ENCODE assay signal across 9 mouse cellular contexts in genomic region chr10:69926158-69926882, GRCm38 (mm10).
DNase-seq lines count a peak whose midpoint lies in the region; ATAC-seq and TF ChIP-seq lines count a peak whose summit lies in the region.
"Had no signal": no experiment of that assay in that cellular context is flagged by ENCODE, and none has a peak within 500 bp of the region (broad histone marks: within the 10 kb centered on the region; RNA-seq: fewer than 3 reads in every experiment).

No protein-coding gene starts in this region.

- no peak for ATAC-seq in kidney, embryonic 14.5 days (ENCODE audit: low FRiP score, low TSS enrichment)
- no peak for ATAC-seq in embryonic facial prominence, embryonic 12.5 days (ENCODE audit: insufficient number of reproducible peaks, insufficient read depth, low FRiP score, low TSS enrichment)

- no peaks in the 10 kb centered on the region for H3K27me3 ChIP-seq in kidney, embryonic 14.5 days (ENCODE audit: control insufficient read depth, insufficient read depth, low read length)
- H3K27me3 ChIP-seq in embryonic facial prominence, embryonic 12.5 days, result no peaks in the 10 kb centered on the region
- no peaks in the 10 kb centered on the region for H3K27me3 ChIP-seq in limb, embryonic 10.5 days (ENCODE audit: low read depth, poor library complexity, severe bottlenecking)
- no peaks in the 10 kb centered on the region for H3K27me3 ChIP-seq in myocyte (ENCODE audit: control insufficient read depth, insufficient read depth, insufficient read length)

- no peak for TF ChIP-seq POLR2A in myocyte (IDR thresholded peaks at IDR 0.05; ENCODE audit: insufficient read length, low read depth)

- no peaks in the 10 kb centered on the region for H3K36me3 ChIP-seq in kidney, embryonic 14.5 days (ENCODE audit: control insufficient read depth, insufficient read depth, low read length)
- no peaks in the 10 kb centered on the region for H3K36me3 ChIP-seq in embryonic facial prominence, embryonic 12.5 days
- peaks cover 5% of the 10 kb centered on the region; the same call in 1 of the 2 replicates for H3K36me3 ChIP-seq in limb, embryonic 10.5 days
- H3K36me3 ChIP-seq in myocyte (ENCODE audit: control insufficient read depth, insufficient read depth), result no peaks in the 10 kb centered on the region
- H3K36me3 ChIP-seq: G1E had no signal

- no peak for DNase-seq in kidney, adult 11 months
- peak; percentile 49 for DNase-seq in limb, embryonic 10.5 days (ENCODE audit: low spot score)
- no peak for DNase-seq in left cerebral cortex, adult 9 months (ENCODE audit: low spot score in 2 of 2)
- DNase-seq in right cerebral cortex, postnatal 4 days, result no peak
- no peak for DNase-seq in adrenal gland, postnatal 10 days

- WGBS in kidney, embryonic 14.5 days, result 1% methylated on average over 11 of the region's 11 CpGs
- under 1% methylated on average over 11 of the region's 11 CpGs for WGBS in embryonic facial prominence, embryonic 12.5 days
- WGBS in limb, embryonic 10.5 days, result under 1% methylated on average over 11 of the region's 11 CpGs

- H3K9ac ChIP-seq in kidney, embryonic 14.5 days (ENCODE audit: low read depth, low read length), result peak overlapping the region; percentile 49; the same call in 1 of the 2 replicates
- H3K9ac ChIP-seq in embryonic facial prominence, embryonic 12.5 days, result no peak overlapping the region

- H3ac ChIP-seq in myocyte (ENCODE audit: control insufficient read depth, insufficient read length), result no peak overlapping the region

- peak overlapping the region; percentile 63 for H3K4me2 ChIP-seq in kidney, embryonic 14.5 days (replicated peaks; ENCODE audit: low read depth, low read length)
- peak overlapping the region; percentile 51 for H3K4me2 ChIP-seq in embryonic facial prominence, embryonic 12.5 days (replicated peaks)
- H3K4me2 ChIP-seq in myocyte (ENCODE audit: low read depth), result peak overlapping the region; percentile 61

- H3K4me3 ChIP-seq in kidney, embryonic 14.5 days (ENCODE audit: low read length), result peak overlapping the region; percentile 38
- peak overlapping the region; percentile 24 for H3K4me3 ChIP-seq in embryonic facial prominence, embryonic 12.5 days
- peak overlapping the region; percentile 53 for H3K4me3 ChIP-seq in limb, embryonic 10.5 days
- H3K4me3 ChIP-seq in myocyte, result peak overlapping the region; percentile 7

- no peaks in the 10 kb centered on the region for H3K79me2 ChIP-seq in myocyte (ENCODE audit: control insufficient read depth, insufficient read depth)

- H3K27ac ChIP-seq in kidney, embryonic 14.5 days (ENCODE audit: low read depth, low read length), result peak overlapping the region; percentile 90
- peak overlapping the region; percentile 42 for H3K27ac ChIP-seq in embryonic facial prominence, embryonic 12.5 days
- H3K27ac ChIP-seq in limb, embryonic 10.5 days, result peak overlapping the region; percentile 80

- no peaks in the 10 kb centered on the region for H3K9me3 ChIP-seq in kidney, embryonic 14.5 days (ENCODE audit: control insufficient read depth, low read length)
- no peaks in the 10 kb centered on the region for H3K9me3 ChIP-seq in embryonic facial prominence, embryonic 12.5 days
- H3K9me3 ChIP-seq in limb, embryonic 10.5 days (replicated peaks), result no peaks in the 10 kb centered on the region

- peaks cover 22% of the 10 kb centered on the region for H3K4me1 ChIP-seq in kidney, embryonic 14.5 days (ENCODE audit: control insufficient read depth, insufficient read depth, low read length)
- H3K4me1 ChIP-seq in embryonic facial prominence, embryonic 12.5 days, result peaks cover 31% of the 10 kb centered on the region
- peaks cover 38% of the 10 kb centered on the region for H3K4me1 ChIP-seq in limb, embryonic 10.5 days

TF ChIP-seq in myocyte, 11 proteins besides CTCF, POLR2A, EP300 and RAD21:
- TF ChIP-seq TCF3 (IDR thresholded peaks at IDR 0.05; ENCODE audit: insufficient read length, low read depth), result no peak
- no peak for TF ChIP-seq REST (IDR thresholded peaks at IDR 0.05; ENCODE audit: insufficient read depth, insufficient read length)
- no peak for TF ChIP-seq MAX (IDR thresholded peaks at IDR 0.05; ENCODE audit: low read depth)
- no peak for TF ChIP-seq CEBPB (IDR thresholded peaks at IDR 0.05; ENCODE audit: insufficient read depth, poor library complexity, severe bottlenecking)
- no peak for TF ChIP-seq SRF (IDR thresholded peaks at IDR 0.05; ENCODE audit: control insufficient read depth, insufficient read length, low read depth)
- no peak for TF ChIP-seq MYOD1 (IDR thresholded peaks at IDR 0.05; ENCODE audit: control insufficient read depth in 1 of 3, insufficient read length in 2 of 3, low read depth in 2 of 3)
- no peak for TF ChIP-seq E2F4 (IDR thresholded peaks at IDR 0.05; ENCODE audit: insufficient read depth)
- no peak for TF ChIP-seq POLR2AphosphoS2 (IDR thresholded peaks at IDR 0.05; ENCODE audit: insufficient read length, low read depth)
- no peak for TF ChIP-seq USF1 (IDR thresholded peaks at IDR 0.05; ENCODE audit: low read depth)
TF ChIP-seq in myocyte: peak in this region for 0.
